Mouse (Mus musculus): ENCODE results near the gene Cdkn2c.
A peak's percentile ranks its signal among the peaks of the same experiment; 100 is the strongest.

The Cdkn2c gene

DNA sequence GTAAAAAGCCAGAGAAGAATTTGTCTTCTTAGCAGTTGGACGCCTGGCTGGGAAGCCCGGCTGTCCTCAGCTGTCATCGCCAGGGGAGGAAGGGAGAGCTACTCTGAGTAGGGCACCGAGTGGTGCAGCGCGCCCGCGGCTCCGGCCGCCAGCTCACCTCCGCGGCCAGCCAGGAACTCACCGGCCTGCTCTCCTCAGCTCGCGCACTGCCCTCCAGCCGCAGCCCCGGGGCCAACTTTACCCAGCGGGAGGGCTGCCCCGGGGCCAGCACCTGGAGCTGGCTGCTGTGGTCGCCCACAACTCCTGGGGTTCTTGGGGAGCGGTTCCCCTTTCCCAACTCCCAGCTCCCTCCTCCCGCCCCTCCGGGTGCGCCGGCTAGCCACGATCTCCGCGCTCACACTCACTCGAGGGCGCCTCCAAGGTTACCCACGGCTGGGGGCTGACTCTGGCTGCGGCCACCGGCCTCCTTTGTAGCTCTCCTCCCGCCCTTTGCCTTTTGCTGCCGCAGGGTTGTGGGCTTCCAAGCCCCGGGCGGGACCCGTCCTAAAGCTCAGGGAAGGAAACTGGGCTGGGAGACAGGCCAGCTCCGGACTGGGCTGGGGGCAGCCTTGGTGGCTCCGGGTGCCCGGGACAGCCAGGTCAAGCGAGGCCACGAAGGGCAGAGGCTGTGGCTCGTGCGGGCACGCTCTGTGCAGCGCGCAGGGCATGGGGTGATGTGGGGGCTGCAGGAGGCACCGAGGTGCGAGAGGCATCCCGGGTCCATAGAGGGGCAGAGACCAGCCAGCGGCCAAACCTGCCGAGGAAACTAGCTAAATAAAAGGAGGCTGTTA is 9.8 kb downstream of the Cdkn2c start:
- DNase-seq: peak; percentile 56 to 67

GRCm38 (mm10) chr4:109656301-109656700 is 10.7 kb downstream of the Cdkn2c start:
- DNase-seq: no peak

GRCm38 (mm10) chr4:109655738-109656137 is 11.3 kb downstream of the Cdkn2c start:
- no peak for DNase-seq

DNA sequence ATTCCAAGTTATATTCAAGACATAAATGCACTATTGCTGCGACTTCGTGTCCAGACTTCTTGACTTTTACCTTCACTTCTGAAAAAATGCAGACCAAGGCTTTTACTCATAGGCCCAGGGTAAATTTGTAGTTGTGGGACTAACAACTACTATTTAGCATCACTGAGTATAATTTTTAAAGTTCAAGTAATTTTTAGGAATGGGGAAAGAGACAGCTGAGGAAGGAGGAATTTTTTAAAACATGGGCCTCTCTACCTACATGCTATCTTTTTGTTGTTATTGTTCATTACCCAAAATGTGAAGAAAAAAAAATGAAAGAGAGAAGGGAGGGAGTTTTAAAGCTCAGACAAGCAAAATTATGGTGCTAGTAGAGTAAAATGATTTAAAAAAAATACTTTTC is 12.3 kb downstream of the Cdkn2c start:
- no peak for DNase-seq

- no peak for DNase-seq
Measured at GRCm38 (mm10) chr4:109653251-109653650, 13.7 kb downstream of the Cdkn2c start.

DNA sequence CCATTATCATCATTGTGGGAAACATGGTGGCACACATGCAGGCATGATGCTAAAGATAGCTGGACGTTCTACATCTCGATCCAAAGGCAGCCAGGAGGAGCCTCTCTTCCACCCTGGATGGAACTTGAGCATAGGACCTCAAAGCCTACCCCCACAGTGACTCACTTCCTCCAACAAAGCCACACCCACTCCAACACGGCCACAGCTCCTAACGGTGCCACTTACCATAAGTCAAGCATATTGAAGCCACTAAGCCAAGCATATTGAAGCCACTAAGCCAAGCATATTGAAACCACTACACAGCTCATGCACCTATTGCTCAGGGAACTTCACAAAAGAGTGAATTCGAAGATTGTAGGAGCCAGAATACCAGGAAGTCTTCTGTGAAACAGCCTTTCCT is 17.7 kb downstream of the Cdkn2c start:
- no peak for DNase-seq

- DNase-seq: no peak
Measured at GRCm38 (mm10) chr4:109647281-109647680, 19.7 kb downstream of the Cdkn2c start.

DNA sequence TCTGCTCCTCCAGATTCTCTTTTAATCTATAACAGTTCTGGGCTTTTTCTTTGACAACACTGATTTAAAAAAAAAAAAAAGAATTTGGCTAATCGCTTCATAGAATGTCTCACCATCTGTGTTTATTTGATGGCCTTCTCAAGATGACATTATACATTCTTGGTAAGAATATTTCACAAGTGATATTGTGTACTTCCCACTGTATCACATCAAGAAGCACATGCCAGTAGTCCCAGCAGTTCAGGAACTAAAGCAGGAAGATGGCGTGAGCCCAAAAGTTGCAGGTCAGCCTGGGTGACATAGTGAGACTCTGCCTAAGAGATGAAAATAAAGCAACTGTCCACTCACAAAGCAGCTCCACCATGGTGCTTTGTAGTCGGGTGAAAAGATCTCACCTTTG is 25.5 kb downstream of the Cdkn2c start:
- peak; percentile 58 to 85 for DNase-seq

- DNase-seq: peak; percentile 52 to 74
Measured at GRCm38 (mm10) chr4:109640141-109640540, 26.8 kb downstream of the Cdkn2c start.

GRCm38 (mm10) chr4:109639356-109639755 is 27.6 kb downstream of the Cdkn2c start:
- DNase-seq: no peak

- DNase-seq: peak in 1 of 2 experiments; percentile 32
Measured at GRCm38 (mm10) chr4:109634971-109635370, 32.0 kb downstream of the Cdkn2c start.

GRCm38 (mm10) chr4:109631029-109631428 is 36.0 kb downstream of the Cdkn2c start:
- no peak for DNase-seq

DNA sequence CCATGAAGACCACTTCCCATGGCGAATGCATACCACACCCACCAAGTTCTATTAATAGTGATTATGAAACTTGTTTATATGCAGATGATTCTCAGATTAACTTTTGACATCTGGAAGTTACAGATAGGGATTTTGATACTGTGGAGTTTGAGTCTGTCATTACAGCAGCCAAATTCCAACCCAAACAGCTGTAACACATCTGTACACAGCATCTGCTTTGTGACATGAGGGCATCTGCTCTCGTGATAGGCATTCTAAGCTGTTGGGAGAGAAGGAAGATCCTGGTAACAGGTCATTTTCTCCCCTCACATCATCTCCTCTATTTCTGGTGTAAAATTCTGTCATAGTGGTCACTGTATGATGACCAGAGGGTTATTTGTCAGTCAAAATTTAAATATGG is 36.8 kb downstream of the Cdkn2c start:
- DNase-seq: peak; percentile 31 to 40

DNA sequence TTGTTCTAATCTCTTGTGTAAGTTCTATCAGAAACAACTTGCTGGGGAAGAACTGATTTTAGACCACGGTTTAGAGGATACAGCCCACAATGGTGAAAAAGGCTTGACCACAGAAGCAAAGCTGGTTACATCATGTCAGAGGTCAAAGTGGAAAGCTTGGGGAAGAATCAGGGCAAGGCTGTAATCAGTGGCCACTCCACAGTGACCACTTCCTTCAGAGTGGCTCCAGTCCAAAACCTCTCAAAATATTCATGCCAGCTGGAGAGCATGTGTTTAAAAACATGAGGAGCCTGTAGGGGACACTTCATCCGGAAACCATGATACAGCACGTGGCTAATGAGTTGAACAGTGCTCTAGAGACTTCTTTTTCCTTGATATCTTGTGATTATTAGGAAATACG is 54.4 kb downstream of the Cdkn2c start:
- DNase-seq: peak; percentile 30 to 36

Data from lung, postnatal 4 days (tissue).